Mouse (Mus musculus): ENCODE measurements around the gene Gramd1b. TPM values are rescaled to one million over a fixed set of nuclear protein-coding genes. Genes with fewer than 3 reads are reported as not detected.

Gene Gramd1b
- polyA plus RNA-seq, 1 experiment from 2014 or later = 3.0 TPM

DNA sequence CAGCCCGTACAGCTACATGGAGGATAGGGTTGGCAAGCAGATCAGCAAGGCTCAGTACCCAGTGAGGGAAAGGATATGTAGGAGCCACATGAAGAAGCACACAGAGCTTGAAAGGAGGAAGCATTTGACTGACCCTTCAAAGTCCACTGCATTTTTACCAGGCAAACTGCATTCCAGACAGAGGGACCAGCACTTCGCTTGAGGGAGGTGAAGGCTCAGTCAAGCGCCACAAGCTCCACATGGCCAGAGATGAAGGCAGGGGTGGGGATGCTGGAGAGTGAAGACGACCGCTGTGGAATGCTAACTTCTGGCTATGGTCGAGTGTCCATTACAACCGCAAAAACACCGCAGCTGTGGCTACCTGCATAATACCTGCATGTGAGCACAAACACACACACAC lies 100.2 kb downstream of the Gramd1b start:
- Histone ChIP-seq H3K27me3 (replicated peaks) (no peaks in the 10 kb centered on the region), H3K4me2 (replicated peaks) (no peak overlapping the region), H3K9me3 (no peaks in the 10 kb centered on the region), H3K27ac (no peak overlapping the region), H3K9ac (no peak overlapping the region), H3K36me3 (no peaks in the 10 kb centered on the region), H3K4me3 (replicated peaks) (no peak overlapping the region), H3K4me1 (replicated peaks) (no peaks in the 10 kb centered on the region)
- no peak for ATAC-seq
- 79% methylated on average over 8 of the region's 8 CpGs for WGBS

DNA sequence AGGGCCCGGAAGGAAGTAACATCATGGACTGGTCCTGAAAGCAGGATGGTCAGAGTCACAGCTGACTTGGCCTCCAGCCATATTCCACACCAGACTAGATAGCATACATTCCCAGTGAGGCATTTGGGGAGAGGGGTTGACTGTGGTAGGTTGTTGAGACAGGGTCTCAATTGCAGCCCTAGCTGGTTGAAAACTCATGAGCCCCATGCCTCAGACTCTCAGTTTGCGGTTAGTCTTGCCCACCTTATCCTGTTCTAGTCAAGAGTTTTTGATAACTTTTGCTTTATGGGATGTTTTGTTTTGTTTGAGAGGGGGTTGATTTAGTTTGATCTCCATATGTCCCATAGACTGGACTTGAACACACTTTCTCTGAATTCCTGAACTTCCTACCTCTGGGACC lies 103.5 kb downstream of the Gramd1b start:
- ATAC-seq = no peak
- no peak overlapping the region for H3K27ac ChIP-seq
- no peaks in the 10 kb centered on the region for H3K36me3 ChIP-seq
- H3K4me1 ChIP-seq (replicated peaks) = no peaks in the 10 kb centered on the region
- no peak overlapping the region for H3K4me2 ChIP-seq (replicated peaks)
- WGBS = 85% methylated on average over 2 of the region's 2 CpGs
- H3K4me3 ChIP-seq (replicated peaks) = no peak overlapping the region
- H3K9me3 ChIP-seq = no peaks in the 10 kb centered on the region
- no peak overlapping the region for H3K9ac ChIP-seq
- H3K27me3 ChIP-seq (replicated peaks) = no peaks in the 10 kb centered on the region

DNA sequence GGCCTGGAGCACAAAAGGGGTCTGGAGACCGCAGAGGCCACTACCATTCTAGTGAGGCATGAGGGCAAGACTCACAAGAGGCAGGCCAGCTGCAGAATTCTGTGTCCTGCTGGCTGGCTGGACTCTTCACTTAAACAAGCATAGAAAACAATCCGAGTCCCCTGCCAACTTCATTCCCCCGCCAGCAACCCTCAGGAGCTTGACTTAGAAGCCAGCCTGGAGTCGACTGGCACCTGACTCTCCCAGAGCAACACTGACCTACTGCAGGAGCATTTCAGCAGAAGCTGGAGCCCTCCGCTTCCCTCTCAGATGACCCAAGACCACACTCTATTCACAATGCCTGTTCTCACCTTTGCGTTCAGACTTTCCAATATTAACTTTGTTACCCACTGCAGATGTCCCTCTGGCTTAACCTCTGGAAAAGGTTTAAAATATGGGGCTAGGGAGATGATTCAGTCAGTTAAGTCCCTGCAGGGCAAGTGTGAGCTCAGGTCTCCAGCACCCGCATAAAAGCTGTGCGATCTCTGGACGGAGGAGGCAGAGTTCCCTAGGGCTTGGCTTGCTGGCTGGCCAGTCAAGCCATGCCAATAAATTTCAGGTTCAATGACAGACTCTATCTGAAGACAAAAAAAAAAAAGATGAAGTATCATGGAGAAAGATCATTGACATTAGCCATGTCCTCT lies 104.8 kb downstream of the Gramd1b start:
- Histone ChIP-seq H3K27ac (no peak overlapping the region), H3K9me3 (no peaks in the 10 kb centered on the region), H3K4me2 (replicated peaks) (no peak overlapping the region), H3K9ac (no peak overlapping the region), H3K36me3 (no peaks in the 10 kb centered on the region), H3K4me1 (replicated peaks) (no peaks in the 10 kb centered on the region), H3K4me3 (replicated peaks) (no peak overlapping the region), H3K27me3 (replicated peaks) (no peaks in the 10 kb centered on the region)
- ATAC-seq = no peak
- 89% methylated on average over 9 of the region's 9 CpGs for WGBS

DNA sequence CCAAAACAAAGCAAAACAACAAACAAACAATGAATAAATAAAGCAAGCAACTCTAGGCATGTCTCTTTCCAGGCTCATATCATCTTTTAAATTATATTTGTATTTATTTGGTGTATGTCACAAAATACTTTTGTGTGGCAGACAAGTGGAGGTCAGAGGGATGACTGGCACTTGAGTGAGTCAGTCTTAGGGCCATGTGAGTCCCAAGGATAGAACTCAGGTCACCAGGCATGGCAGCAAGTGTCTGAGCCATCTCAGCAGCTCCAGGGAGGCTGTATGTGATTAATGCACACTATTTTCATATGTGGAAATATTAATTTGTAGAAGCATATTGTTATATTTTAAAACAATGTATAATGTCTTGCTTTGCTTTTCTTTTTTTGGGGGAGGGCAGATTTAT lies 106.3 kb downstream of the Gramd1b start:
- Histone ChIP-seq H3K27ac (no peak overlapping the region), H3K4me1 (replicated peaks) (0 out of 2 replicates have a peak, but pooled peaks cover 2% of the 10 kb centered on the region), H3K27me3 (replicated peaks) (no peaks in the 10 kb centered on the region), H3K4me2 (replicated peaks) (no peak overlapping the region), H3K9ac (no peak overlapping the region), H3K9me3 (no peaks in the 10 kb centered on the region), H3K4me3 (replicated peaks) (no peak overlapping the region), H3K36me3 (no peaks in the 10 kb centered on the region)
- no peak for ATAC-seq

DNA sequence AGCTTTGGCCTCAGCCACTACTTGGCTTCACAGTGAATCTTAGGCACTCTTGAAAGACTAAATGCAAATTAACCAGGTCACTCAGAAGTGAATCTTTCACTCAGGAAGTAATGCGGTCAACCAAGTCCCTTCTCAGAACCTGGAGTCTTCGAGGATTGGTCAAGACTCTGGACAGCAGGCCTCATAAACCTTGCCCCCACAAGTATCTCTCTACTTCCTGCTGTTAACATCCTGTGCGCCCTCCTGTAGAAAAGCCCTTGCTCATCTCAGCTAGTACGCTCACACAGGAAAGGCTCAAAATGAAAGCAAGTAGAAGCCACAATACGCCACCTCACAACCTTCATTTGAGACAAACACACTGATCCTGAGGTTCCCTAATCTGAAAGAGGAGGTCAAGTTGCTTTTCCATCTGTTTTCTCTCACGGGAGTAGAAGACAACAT lies 107.7 kb downstream of the Gramd1b start:
- Histone ChIP-seq H3K4me1 (replicated peaks) (0 out of 2 replicates have a peak, but pooled peaks cover 2% of the 10 kb centered on the region), H3K9ac (no peak overlapping the region), H3K27me3 (replicated peaks) (no peaks in the 10 kb centered on the region), H3K4me2 (replicated peaks) (no peak overlapping the region), H3K9me3 (no peaks in the 10 kb centered on the region), H3K4me3 (replicated peaks) (no peak overlapping the region), H3K36me3 (no peaks in the 10 kb centered on the region), H3K27ac (no peak overlapping the region)
- ATAC-seq = no peak
- 78% methylated on average over 6 of the region's 6 CpGs for WGBS

DNA sequence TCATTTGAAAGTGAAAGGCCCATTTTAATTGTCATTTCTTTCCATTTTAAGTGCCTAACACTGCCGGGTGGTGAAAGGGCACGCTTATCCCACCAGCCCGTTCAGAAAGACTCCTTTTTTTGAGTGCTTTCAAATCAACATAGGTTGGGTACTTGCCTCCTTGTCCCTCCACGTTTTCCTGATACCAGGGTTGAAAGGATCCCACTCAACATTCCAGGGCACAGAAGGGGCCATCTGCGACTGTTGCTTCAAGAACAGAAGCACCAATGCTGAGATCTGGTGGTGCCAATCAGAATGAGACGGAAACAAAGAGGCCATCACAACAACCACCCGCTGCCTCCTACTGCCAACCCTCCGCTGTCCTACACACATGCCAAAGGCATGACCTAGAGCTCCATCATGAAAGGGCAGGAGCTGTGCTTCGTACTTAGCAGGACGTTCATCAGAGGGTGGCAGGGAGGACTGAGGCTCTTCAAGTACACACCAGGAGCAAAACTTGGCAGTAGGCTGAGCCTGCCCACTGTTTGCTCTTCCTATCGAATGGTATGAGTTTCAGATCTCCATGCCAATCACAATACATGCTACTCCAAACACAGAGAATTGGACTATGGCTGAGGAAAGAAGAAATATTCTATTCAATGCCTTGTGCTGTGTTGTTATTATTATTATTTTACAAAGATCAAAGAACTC lies 108.7 kb downstream of the Gramd1b start:
- ATAC-seq = no peak
- Histone ChIP-seq H3K27me3 (replicated peaks) (no peaks in the 10 kb centered on the region), H3K4me3 (replicated peaks) (no peak overlapping the region), H3K9ac (no peak overlapping the region), H3K4me1 (replicated peaks) (0 out of 2 replicates have a peak, but pooled peaks cover 2% of the 10 kb centered on the region), H3K4me2 (replicated peaks) (no peak overlapping the region), H3K27ac (no peak overlapping the region), H3K9me3 (no peaks in the 10 kb centered on the region), H3K36me3 (no peaks in the 10 kb centered on the region)
- 86% methylated on average over 11 of the region's 11 CpGs for WGBS

DNA sequence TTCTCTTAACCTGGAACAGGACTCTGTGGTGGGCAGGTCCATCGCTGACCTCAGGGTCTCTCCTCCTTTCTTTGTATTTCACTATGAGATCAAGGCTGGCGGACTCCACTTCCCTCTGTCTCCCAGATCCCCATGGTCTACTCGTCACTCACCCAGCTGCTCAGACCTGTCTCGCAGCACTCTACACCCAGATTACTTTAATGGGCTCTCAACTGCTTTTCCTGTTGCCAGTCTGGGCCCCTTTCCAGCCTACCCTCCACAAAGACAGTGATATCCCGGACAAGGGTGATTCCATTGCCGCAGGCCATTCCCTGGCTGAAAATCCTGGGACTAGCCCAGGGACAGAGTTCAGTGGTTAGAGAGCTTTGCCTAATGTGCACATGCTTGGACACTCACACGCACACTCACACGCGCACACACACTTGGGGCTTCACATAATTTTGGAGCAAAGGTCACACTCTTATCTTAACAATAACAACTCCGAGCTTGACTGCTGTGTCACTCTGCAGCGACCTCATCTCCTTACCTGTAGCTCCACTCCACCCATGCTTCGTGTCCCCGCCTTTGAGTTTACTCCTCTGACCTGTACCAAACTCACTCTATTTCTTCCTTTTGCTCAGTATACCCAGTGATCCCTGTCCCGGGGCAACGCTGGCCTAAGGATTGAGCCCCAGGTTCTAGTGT lies 110.4 kb downstream of the Gramd1b start:
- Histone ChIP-seq H3K27ac (peak overlapping the region; percentile 23; the same call in 1 of the 2 replicates), H3K9me3 (no peaks in the 10 kb centered on the region)
- WGBS = 68% methylated on average over 15 of the region's 15 CpGs

DNA sequence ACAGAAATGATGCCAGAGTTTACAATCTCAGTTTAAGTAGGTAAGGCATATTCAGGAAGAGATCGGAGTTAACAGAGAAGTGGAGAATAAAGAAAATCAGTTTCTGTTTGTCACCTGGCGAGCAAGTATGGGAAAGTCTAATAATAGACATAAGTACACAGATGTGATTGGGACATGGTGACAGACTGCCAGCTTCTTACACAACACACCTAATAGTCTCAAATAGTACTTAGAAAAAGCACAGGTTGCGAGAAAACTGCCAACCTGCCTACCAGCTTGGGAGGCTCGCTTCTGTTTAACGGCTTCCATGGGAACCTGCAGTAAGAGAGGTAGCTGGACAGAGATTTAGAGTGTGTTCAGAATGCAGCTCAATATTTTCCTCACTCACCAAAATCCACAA lies 112.4 kb downstream of the Gramd1b start:
- no peaks in the 10 kb centered on the region for H3K27me3 ChIP-seq (replicated peaks)
- no peaks in the 10 kb centered on the region for H3K9me3 ChIP-seq
- H3K4me3 ChIP-seq (replicated peaks) = no peak overlapping the region
- no peak overlapping the region for H3K27ac ChIP-seq
- H3K36me3 ChIP-seq = no peaks in the 10 kb centered on the region
- H3K4me2 ChIP-seq (replicated peaks) = no peak overlapping the region
- no peak for ATAC-seq
- 0 out of 2 replicates have a peak, but pooled peaks cover 4% of the 10 kb centered on the region for H3K4me1 ChIP-seq (replicated peaks)
- WGBS = 89% methylated on average over 5 of the region's 5 CpGs
- H3K9ac ChIP-seq = no peak overlapping the region

More for the DNA sequence above, 110.4 kb downstream of the Gramd1b start:
- Histone ChIP-seq H3K4me3 (replicated peaks) (no peak overlapping the region), H3K9ac (no peak overlapping the region), H3K27me3 (replicated peaks) (no peaks in the 10 kb centered on the region), H3K4me1 (replicated peaks) (0 out of 2 replicates have a peak, but pooled peaks cover 2% of the 10 kb centered on the region), H3K36me3 (no peaks in the 10 kb centered on the region), H3K4me2 (replicated peaks) (0 out of 2 replicates have a peak overlapping the region, but pooled peaks have one; percentile 22)
- peak; percentile 92 for ATAC-seq

DNA sequence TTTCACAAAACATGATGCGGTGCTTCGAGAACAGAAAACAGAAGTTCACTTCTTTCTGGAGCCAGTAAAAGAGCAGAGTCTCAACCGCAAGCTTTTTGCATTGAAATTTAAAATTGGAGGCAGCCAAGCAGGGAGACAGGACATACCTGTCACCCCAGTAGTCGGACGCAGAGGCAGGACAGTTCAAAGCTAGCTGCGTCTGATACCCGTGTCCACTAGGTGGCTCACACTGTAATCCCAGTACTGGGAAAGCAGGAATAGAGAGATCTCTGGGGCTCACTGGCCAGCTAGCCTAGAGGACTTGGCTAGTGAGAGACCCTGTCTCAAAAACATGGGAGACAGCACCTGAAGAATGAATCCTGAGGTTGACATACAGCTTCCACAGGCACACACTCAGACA lies 115.0 kb downstream of the Gramd1b start:
- Histone ChIP-seq H3K4me1 (replicated peaks) (0 out of 2 replicates have a peak, but pooled peaks cover 4% of the 10 kb centered on the region), H3K9ac (no peak overlapping the region), H3K4me3 (replicated peaks) (no peak overlapping the region), H3K27ac (no peak overlapping the region), H3K36me3 (no peaks in the 10 kb centered on the region), H3K4me2 (replicated peaks) (no peak overlapping the region), H3K27me3 (replicated peaks) (no peaks in the 10 kb centered on the region), H3K9me3 (no peaks in the 10 kb centered on the region)
- ATAC-seq = no peak
- WGBS = 82% methylated on average over 7 of the region's 7 CpGs

DNA sequence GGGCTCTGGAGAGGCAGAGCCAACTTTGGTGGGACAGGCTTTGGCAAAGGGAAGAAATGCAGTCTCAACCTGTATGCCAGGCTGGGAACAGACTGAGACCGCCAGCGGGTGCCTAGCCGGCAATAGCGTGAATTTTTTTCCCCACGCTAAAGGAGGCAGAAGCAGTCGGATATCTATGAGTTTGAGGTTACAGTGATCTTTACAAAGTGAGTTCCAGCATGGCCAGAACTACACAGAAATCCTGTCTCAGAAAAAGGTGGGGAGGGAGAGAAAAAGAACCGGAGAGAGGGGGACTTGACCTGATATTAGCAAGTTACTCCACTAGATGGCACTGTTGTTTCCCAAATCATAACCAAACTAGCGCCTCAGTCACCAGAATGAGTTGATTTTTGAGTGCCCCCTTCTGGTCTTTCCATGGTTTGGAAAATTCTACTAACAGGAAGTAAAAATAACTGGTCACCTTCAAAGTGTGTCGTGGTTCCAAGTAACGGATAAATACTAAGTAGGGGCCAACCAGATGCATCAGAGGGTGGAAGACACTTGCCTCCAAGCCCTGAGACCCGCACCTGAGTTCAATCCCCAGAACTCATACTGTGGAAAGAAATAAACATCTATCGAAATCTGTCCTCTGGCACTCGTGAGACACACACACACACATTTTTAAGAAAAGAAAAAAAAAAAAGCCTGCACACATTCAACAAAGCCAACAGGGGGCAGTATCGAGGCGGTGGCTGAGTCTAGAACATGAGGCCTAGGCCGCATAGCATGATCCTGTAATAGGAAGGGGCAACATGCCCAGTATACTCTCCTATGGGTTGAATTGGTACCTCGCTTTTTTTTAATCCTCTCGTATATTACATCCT lies 116.0 kb downstream of the Gramd1b start:
- H3K9me3 ChIP-seq = no peaks in the 10 kb centered on the region
- peak; percentile 67 for ATAC-seq
- no peaks in the 10 kb centered on the region for H3K27me3 ChIP-seq (replicated peaks)
- H3K4me1 ChIP-seq (replicated peaks) = 0 out of 2 replicates have a peak, but pooled peaks cover 2% of the 10 kb centered on the region
- no peaks in the 10 kb centered on the region for H3K36me3 ChIP-seq
- H3K4me2 ChIP-seq (replicated peaks) = peak overlapping the region; percentile 88
- peak overlapping the region; percentile 62 for H3K4me3 ChIP-seq (replicated peaks)
- H3K9ac ChIP-seq = peak overlapping the region; percentile 57
- 0 out of 2 replicates have a peak overlapping the region, but pooled peaks have one; percentile 28 for H3K27ac ChIP-seq
- WGBS = 35% methylated on average over 18 of the region's 18 CpGs

DNA sequence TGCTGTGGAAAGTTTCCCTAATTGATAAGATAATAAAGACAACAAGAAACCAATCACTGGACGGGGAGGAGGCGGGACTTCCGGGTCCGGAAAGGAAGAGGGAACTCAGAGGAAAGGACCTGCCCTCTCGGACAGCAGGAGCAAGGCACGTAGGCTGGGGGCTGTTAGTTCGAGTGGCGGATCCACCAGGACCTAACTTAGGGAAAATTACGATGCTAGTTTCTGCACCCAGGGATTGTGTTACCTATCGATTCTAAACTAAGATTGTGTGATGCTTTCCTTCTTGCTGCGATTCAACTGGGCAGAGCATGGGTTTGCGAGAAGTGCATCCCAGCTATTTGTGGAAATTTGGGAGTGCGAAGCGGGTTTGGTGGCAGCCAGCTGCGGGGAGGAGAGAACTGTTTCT lies 116.7 kb downstream of the Gramd1b start:
- ATAC-seq = peak; percentile 83
- peak overlapping the region; percentile 57 for H3K9ac ChIP-seq
- H3K4me2 ChIP-seq (replicated peaks) = peak overlapping the region; percentile 88
- H3K36me3 ChIP-seq = no peaks in the 10 kb centered on the region
- no peaks in the 10 kb centered on the region for H3K27me3 ChIP-seq (replicated peaks)
- 0 out of 2 replicates have a peak, but pooled peaks cover 2% of the 10 kb centered on the region for H3K4me1 ChIP-seq (replicated peaks)
- 3% methylated on average over 15 of the region's 15 CpGs for WGBS
- H3K9me3 ChIP-seq = no peaks in the 10 kb centered on the region
- H3K4me3 ChIP-seq (replicated peaks) = peak overlapping the region; percentile 62
- 0 out of 2 replicates have a peak overlapping the region, but pooled peaks have one; percentile 28 for H3K27ac ChIP-seq

Measured in intestine, embryonic 15.5 days (tissue).